Mouse (Mus musculus): ENCODE data around the gene Scml4. TPM values are rescaled to one million over a fixed set of nuclear protein-coding genes. Genes with fewer than 3 reads are reported as not detected.

The Scml4 gene
- polyA plus RNA-seq, 1 experiment from 2014 or later: 0.30 TPM

DNA sequence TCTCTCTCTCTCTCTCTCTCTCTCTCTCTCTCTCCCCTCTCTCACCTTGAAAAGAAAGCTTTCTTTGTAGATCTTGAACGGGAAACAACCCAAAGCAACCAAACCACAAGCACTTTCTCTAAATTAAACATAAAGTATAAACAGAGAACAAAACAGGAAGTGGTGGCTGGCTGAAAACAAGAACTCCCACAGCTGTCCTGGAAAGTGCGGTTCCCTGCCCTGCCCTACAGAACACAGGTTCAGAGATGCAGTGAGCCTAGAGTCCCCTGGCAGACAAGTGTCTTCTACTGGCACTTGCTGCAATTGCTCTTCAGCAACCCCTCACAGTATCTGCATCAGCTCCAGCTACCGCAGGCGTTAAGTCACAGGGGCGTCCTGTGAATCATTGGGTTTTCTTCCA lies 37.5 kb downstream of the Scml4 start:
- 61% methylated on average over 5 of the region's 5 CpGs for WGBS
- H3K4me3 ChIP-seq (ENCODE audit: low read depth, low read length): no peak overlapping the region
- DNase-seq: peak; percentile 23
- no peak for ATAC-seq (ENCODE audit: insufficient read depth)
- H3K4me1 ChIP-seq (ENCODE audit: insufficient read depth): no peaks in the 10 kb centered on the region
- H3K4me2 ChIP-seq: no peak overlapping the region
- no peak for TF ChIP-seq CTCF (IDR thresholded peaks at IDR 0.05; ENCODE audit: low read depth)
- H3K9me3 ChIP-seq (ENCODE audit: low read depth, low read length): no peaks in the 10 kb centered on the region
- H3K27ac ChIP-seq (ENCODE audit: low read depth): no peak overlapping the region
- no peak overlapping the region for H3K9ac ChIP-seq
- H3K27me3 ChIP-seq (ENCODE audit: insufficient read depth, low read length): no peaks in the 10 kb centered on the region
- H3K36me3 ChIP-seq (ENCODE audit: insufficient read depth): no peaks in the 10 kb centered on the region

GRCm38 (mm10) chr10:42901361-42901760 lies 41.2 kb downstream of the Scml4 start:
- H3K27me3 ChIP-seq (ENCODE audit: insufficient read depth, low read length): no peaks in the 10 kb centered on the region

GRCm38 (mm10) chr10:42903054-42903453 lies 42.9 kb downstream of the Scml4 start:
- no peak for DNase-seq
- no peak overlapping the region for H3K4me2 ChIP-seq
- 73% methylated on average over 1 of the region's 1 CpGs for WGBS

More at GRCm38 (mm10) chr10:42901361-42901760, 41.2 kb downstream of the Scml4 start:
- no peaks in the 10 kb centered on the region for H3K9me3 ChIP-seq (ENCODE audit: low read depth, low read length)
- no peak overlapping the region for H3K4me3 ChIP-seq (ENCODE audit: low read depth, low read length)
- no peak for DNase-seq
- H3K4me2 ChIP-seq: no peak overlapping the region
- WGBS: 55% methylated on average over 4 of the region's 4 CpGs
- no peak for ATAC-seq (ENCODE audit: insufficient read depth)
- H3K36me3 ChIP-seq (ENCODE audit: insufficient read depth): no peaks in the 10 kb centered on the region
- H3K4me1 ChIP-seq (ENCODE audit: insufficient read depth): no peaks in the 10 kb centered on the region
- no peak overlapping the region for H3K9ac ChIP-seq
- no peak for TF ChIP-seq CTCF (IDR thresholded peaks at IDR 0.05; ENCODE audit: low read depth)
- no peak overlapping the region for H3K27ac ChIP-seq (ENCODE audit: low read depth)

GRCm38 (mm10) chr10:42908562-42908961 lies 48.4 kb downstream of the Scml4 start:
- no peak overlapping the region for H3K4me2 ChIP-seq
- no peaks in the 10 kb centered on the region for H3K27me3 ChIP-seq (ENCODE audit: insufficient read depth, low read length)
- H3K27ac ChIP-seq (ENCODE audit: low read depth): no peak overlapping the region
- H3K4me1 ChIP-seq (ENCODE audit: insufficient read depth): no peaks in the 10 kb centered on the region
- H3K36me3 ChIP-seq (ENCODE audit: insufficient read depth): no peaks in the 10 kb centered on the region
- WGBS: 71% methylated on average over 1 of the region's 1 CpGs
- ATAC-seq (ENCODE audit: insufficient read depth) (no peak), DNase-seq (no peak)
- no peak for TF ChIP-seq CTCF (IDR thresholded peaks at IDR 0.05; ENCODE audit: low read depth)
- no peak overlapping the region for H3K4me3 ChIP-seq (ENCODE audit: low read depth, low read length)
- no peak overlapping the region for H3K9ac ChIP-seq
- H3K9me3 ChIP-seq (ENCODE audit: low read depth, low read length): no peaks in the 10 kb centered on the region

More at GRCm38 (mm10) chr10:42903054-42903453, 42.9 kb downstream of the Scml4 start:
- no peak for TF ChIP-seq CTCF (IDR thresholded peaks at IDR 0.05; ENCODE audit: low read depth)
- Histone ChIP-seq H3K9me3 (ENCODE audit: low read depth, low read length) (no peaks in the 10 kb centered on the region), H3K4me3 (ENCODE audit: low read depth, low read length) (no peak overlapping the region), H3K27me3 (ENCODE audit: insufficient read depth, low read length) (no peaks in the 10 kb centered on the region), H3K9ac (no peak overlapping the region), H3K4me1 (ENCODE audit: insufficient read depth) (no peaks in the 10 kb centered on the region), H3K36me3 (ENCODE audit: insufficient read depth) (no peaks in the 10 kb centered on the region), H3K27ac (ENCODE audit: low read depth) (no peak overlapping the region)
- ATAC-seq (ENCODE audit: insufficient read depth): no peak

DNA sequence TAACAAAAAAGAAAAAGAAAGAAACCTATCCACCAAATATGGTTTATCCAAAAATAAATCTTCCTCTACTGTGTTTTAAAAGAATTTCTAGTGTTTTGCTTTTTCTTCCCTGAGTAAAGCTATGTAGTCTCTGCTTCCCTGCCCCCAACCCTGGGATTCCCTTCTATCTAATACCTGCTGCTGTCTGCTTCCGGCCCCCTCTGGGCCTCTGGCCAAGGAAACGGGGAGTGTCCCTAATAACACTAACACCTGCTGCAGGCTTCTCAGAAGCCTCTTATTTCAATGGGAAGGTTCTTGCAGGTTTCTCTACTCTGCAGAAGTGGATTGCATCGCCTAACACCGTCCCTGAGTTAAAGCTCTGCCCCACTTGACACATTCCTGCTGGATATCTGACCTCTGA lies 50.4 kb downstream of the Scml4 start:
- Histone ChIP-seq H3K27me3 (ENCODE audit: insufficient read depth, low read length) (no peaks in the 10 kb centered on the region), H3K9me3 (ENCODE audit: low read depth, low read length) (no peaks in the 10 kb centered on the region), H3K4me3 (ENCODE audit: low read depth, low read length) (no peak overlapping the region), H3K36me3 (ENCODE audit: insufficient read depth) (no peaks in the 10 kb centered on the region), H3K4me2 (no peak overlapping the region), H3K4me1 (ENCODE audit: insufficient read depth) (no peaks in the 10 kb centered on the region), H3K27ac (ENCODE audit: low read depth) (no peak overlapping the region), H3K9ac (no peak overlapping the region)
- ATAC-seq (ENCODE audit: insufficient read depth): no peak
- DNase-seq: no peak
- WGBS: 16% methylated on average over 4 of the region's 4 CpGs
- TF ChIP-seq CTCF (IDR thresholded peaks at IDR 0.05; ENCODE audit: low read depth): no peak

- ATAC-seq (ENCODE audit: insufficient read depth) (no peak), DNase-seq (no peak)
- 79% methylated on average over 10 of the region's 10 CpGs for WGBS
- Histone ChIP-seq H3K4me1 (ENCODE audit: insufficient read depth) (no peaks in the 10 kb centered on the region), H3K27me3 (ENCODE audit: insufficient read depth, low read length) (no peaks in the 10 kb centered on the region), H3K9me3 (ENCODE audit: low read depth, low read length) (no peaks in the 10 kb centered on the region), H3K4me3 (ENCODE audit: low read depth, low read length) (no peak overlapping the region), H3K27ac (ENCODE audit: low read depth) (no peak overlapping the region), H3K36me3 (ENCODE audit: insufficient read depth) (no peaks in the 10 kb centered on the region), H3K4me2 (no peak overlapping the region), H3K9ac (no peak overlapping the region)
- no peak for TF ChIP-seq CTCF (IDR thresholded peaks at IDR 0.05; ENCODE audit: low read depth)
These were observed 51.9 kb downstream of the Scml4 start for GRCm38 (mm10) chr10:42912056-42912455.

GRCm38 (mm10) chr10:42913196-42913595 lies 53.0 kb downstream of the Scml4 start:
- DNase-seq (no peak), ATAC-seq (ENCODE audit: insufficient read depth) (no peak)
- H3K4me3 ChIP-seq (ENCODE audit: low read depth, low read length): no peak overlapping the region
- no peaks in the 10 kb centered on the region for H3K27me3 ChIP-seq (ENCODE audit: insufficient read depth, low read length)
- 42% methylated on average over 4 of the region's 4 CpGs for WGBS
- no peaks in the 10 kb centered on the region for H3K4me1 ChIP-seq (ENCODE audit: insufficient read depth)
- H3K4me2 ChIP-seq: no peak overlapping the region
- no peak overlapping the region for H3K27ac ChIP-seq (ENCODE audit: low read depth)
- no peaks in the 10 kb centered on the region for H3K9me3 ChIP-seq (ENCODE audit: low read depth, low read length)
- no peak for TF ChIP-seq CTCF (IDR thresholded peaks at IDR 0.05; ENCODE audit: low read depth)
- H3K9ac ChIP-seq: no peak overlapping the region
- no peaks in the 10 kb centered on the region for H3K36me3 ChIP-seq (ENCODE audit: insufficient read depth)

DNA sequence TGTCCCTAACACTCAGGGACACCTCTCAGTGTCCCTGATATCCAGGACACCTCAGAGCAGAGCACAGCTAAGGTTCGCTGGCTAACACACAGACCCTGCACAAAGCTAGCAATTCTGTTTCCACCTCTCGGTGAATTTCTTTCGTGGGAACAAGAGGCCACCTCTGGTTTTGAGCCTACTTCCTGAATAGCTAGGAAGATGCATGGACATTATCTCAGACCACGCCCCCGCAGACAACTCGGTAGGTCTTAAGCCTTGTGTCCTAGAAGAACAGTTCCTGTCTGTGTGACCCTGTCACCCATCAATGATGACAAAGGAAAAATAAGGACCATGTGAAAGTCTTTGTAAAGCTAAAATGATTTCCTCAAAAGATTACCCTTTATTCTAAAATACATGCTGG lies 54.0 kb downstream of the Scml4 start:
- Histone ChIP-seq H3K27me3 (ENCODE audit: insufficient read depth, low read length) (no peaks in the 10 kb centered on the region), H3K27ac (ENCODE audit: low read depth) (no peak overlapping the region), H3K36me3 (ENCODE audit: insufficient read depth) (no peaks in the 10 kb centered on the region), H3K9ac (no peak overlapping the region), H3K9me3 (ENCODE audit: low read depth, low read length) (no peaks in the 10 kb centered on the region), H3K4me3 (ENCODE audit: low read depth, low read length) (no peak overlapping the region), H3K4me2 (no peak overlapping the region), H3K4me1 (ENCODE audit: insufficient read depth) (no peaks in the 10 kb centered on the region)
- TF ChIP-seq CTCF (IDR thresholded peaks at IDR 0.05; ENCODE audit: low read depth): no peak
- no peak for ATAC-seq (ENCODE audit: insufficient read depth)
- 46% methylated on average over 6 of the region's 6 CpGs for WGBS
- DNase-seq: no peak
